Mouse (Mus musculus): ENCODE data around the gene Rpl18.

GRCm38 (mm10) chr7:45718331-45718730, 3.1 kb downstream of the Rpl18 start:
- TF ChIP-seq EP300 (optimal IDR thresholded peaks at IDR 0.05) (no peak), CTCF (IDR thresholded peaks at IDR 0.05; ENCODE audit: low read depth) (no peak)

All from stomach, postnatal 0 days (tissue).